Comparison of ENCODE assay signal across 23 mouse cellular contexts in genomic region chr14:33443780-33444179, GRCm38 (mm10). TPM values are rescaled to one million over a fixed set of nuclear protein-coding genes. Genes with fewer than 3 reads are reported as not detected.
DNase-seq lines count a peak whose midpoint lies in the region; ATAC-seq lines count a peak whose summit lies in the region.
"Had no signal": no experiment of that assay in that cellular context is flagged by ENCODE, and none has a peak within 500 bp of the region (broad histone marks: within the 10 kb centered on the region; RNA-seq: fewer than 3 reads in every experiment).

No protein-coding gene starts in this region.

- peak; percentile 25 for DNase-seq in CD4-positive helper T cell, adult 2 months (ENCODE audit: low read depth, low spot score)
- DNase-seq in ZHBTc4 (ENCODE audit: low read depth, low spot score): peak; percentile 9
- DNase-seq in splenic B cell, adult 2 months (ENCODE audit: low read depth, low spot score): peak; percentile 5
- DNase-seq in ovary, postnatal 36 days (ENCODE audit: low spot score): no peak
- no peak for DNase-seq in kidney, postnatal 25 days
- no peak for DNase-seq in gastrocnemius, postnatal 10 days
- DNase-seq: adrenal gland, postnatal 14 days; B cell, adult 2 months; cerebellum, adult 18-20 months; cerebellum, adult 9-11 months; cerebellum, postnatal 36 days; gastrocnemius, adult 2 months; gastrocnemius, postnatal 36 days; heart, adult 11 months; heart, postnatal 36 days had no signal

- no peaks in the 10 kb centered on the region for H3K9me3 ChIP-seq in intestine, embryonic 16.5 days (ENCODE audit: control insufficient read depth, low read length)
- H3K9me3 ChIP-seq in forebrain, embryonic 12.5 days: no peaks in the 10 kb centered on the region
- H3K9me3 ChIP-seq: embryonic facial prominence, embryonic 13.5 days; G1E; heart, embryonic 13.5 days; hindbrain, embryonic 12.5 days had no signal

- H3K4me2 ChIP-seq in intestine, embryonic 16.5 days (ENCODE audit: low read depth, low read length): no peak overlapping the region
- H3K4me2 ChIP-seq in forebrain, embryonic 12.5 days: no peak overlapping the region
- H3K4me2 ChIP-seq: embryonic facial prominence, embryonic 13.5 days; heart, embryonic 13.5 days; hindbrain, embryonic 12.5 days had no signal

- peak; percentile 45 for ATAC-seq in intestine, embryonic 16.5 days
- no peak for ATAC-seq in forebrain, embryonic 12.5 days (ENCODE audit: low FRiP score)
- ATAC-seq: forebrain, embryonic 14.5 days; hindbrain, embryonic 16.5 days had no signal

- H3K27ac ChIP-seq in intestine, embryonic 16.5 days (ENCODE audit: low read length): no peak overlapping the region
- H3K27ac ChIP-seq in forebrain, embryonic 12.5 days: no peak overlapping the region
- H3K27ac ChIP-seq: embryonic facial prominence, embryonic 13.5 days; gastrocnemius, adult 2 months; heart, embryonic 13.5 days; hindbrain, embryonic 12.5 days had no signal

- WGBS in intestine, embryonic 16.5 days: 63% methylated on average over 2 of the region's 2 CpGs
- WGBS in forebrain, embryonic 12.5 days: 86% methylated on average over 2 of the region's 2 CpGs

- H3K4me1 ChIP-seq in intestine, embryonic 16.5 days (ENCODE audit: control insufficient read depth, insufficient read depth, low read length): peaks cover 11% of the 10 kb centered on the region; the same call in 1 of the 2 replicates
- H3K4me1 ChIP-seq in forebrain, embryonic 12.5 days: peaks cover 9% of the 10 kb centered on the region

- no peak overlapping the region for H3K4me3 ChIP-seq in intestine, embryonic 16.5 days (ENCODE audit: low read length)
- H3K4me3 ChIP-seq in forebrain, embryonic 12.5 days (replicated peaks): no peak overlapping the region
- H3K4me3 ChIP-seq: embryonic facial prominence, embryonic 13.5 days; gastrocnemius, adult 2 months; heart, embryonic 13.5 days; hindbrain, embryonic 12.5 days had no signal

- no peaks in the 10 kb centered on the region for H3K36me3 ChIP-seq in intestine, embryonic 16.5 days (ENCODE audit: control insufficient read depth, insufficient read depth, low read length)
- no peaks in the 10 kb centered on the region for H3K36me3 ChIP-seq in splenic B cell, adult 2 months (ENCODE audit: control insufficient read depth, insufficient read depth, low read length, poor library complexity, severe bottlenecking)
- no peaks in the 10 kb centered on the region for H3K36me3 ChIP-seq in forebrain, embryonic 12.5 days (replicated peaks)
- H3K36me3 ChIP-seq: embryonic facial prominence, embryonic 13.5 days; heart, embryonic 13.5 days; hindbrain, embryonic 12.5 days had no signal

- no peak overlapping the region for H3K9ac ChIP-seq in intestine, embryonic 16.5 days (ENCODE audit: low read depth, low read length)
- no peak overlapping the region for H3K9ac ChIP-seq in forebrain, embryonic 12.5 days
- H3K9ac ChIP-seq: embryonic facial prominence, embryonic 13.5 days; heart, embryonic 13.5 days; hindbrain, embryonic 12.5 days had no signal

- no peaks in the 10 kb centered on the region for H3K27me3 ChIP-seq in intestine, embryonic 16.5 days (replicated peaks; ENCODE audit: control insufficient read depth, insufficient read depth, low read length)
- H3K27me3 ChIP-seq in splenic B cell, adult 2 months (ENCODE audit: control insufficient read depth, insufficient read depth, low read length, poor library complexity, severe bottlenecking): no peaks in the 10 kb centered on the region
- peaks cover 7% of the 10 kb centered on the region for H3K27me3 ChIP-seq in forebrain, embryonic 12.5 days

RNA-seq across cellular contexts. Expression of gene Mapk8, which starts 3.2 kb away (rescaled TPM):
- 10.2 and 10.3 TPM in 2 replicates for polyA plus RNA-seq in intestine, embryonic 16.5 days (2015; fragmentation: Nextera tagmentation; extraction: Ambion mirVana)
- total RNA-seq in gastrocnemius, postnatal 10 days (2021): 10 to 100 TPM; 30.9 to 35.2 TPM
- polyA plus RNA-seq in forebrain, embryonic 12.5 days (2016; fragmentation: Nextera tagmentation; extraction: Ambion mirVana): 28.3 and 29.0 TPM in 2 replicates

RNA-seq across cellular contexts. Expression of gene Frmpd2, which starts 27.7 kb away (rescaled TPM):
- not detected in 2 replicates for polyA plus RNA-seq in intestine, embryonic 16.5 days (2015; fragmentation: Nextera tagmentation; extraction: Ambion mirVana)
- total RNA-seq in gastrocnemius, postnatal 10 days (2021): under 1 TPM in 1 of 2 experiments, not detected in 1; 0.23 TPM
- polyA plus RNA-seq in forebrain, embryonic 12.5 days (2016; fragmentation: Nextera tagmentation; extraction: Ambion mirVana): 0.18 TPM in 1 of 2 replicates, not detected in the other
- total RNA-seq: adrenal gland, postnatal 14 days; gastrocnemius, adult 2 months; gastrocnemius, postnatal 36 days; heart, postnatal 36 days had no signal
- polyA plus RNA-seq: embryonic facial prominence, embryonic 13.5 days; G1E; heart, embryonic 13.5 days had no signal

Comparison
In these comparisons a context has a peak if more than half of its experiments do, and no peak if none do; other contexts are left out.
1. DNase-seq: peak in CD4-positive helper T cell, adult 2 months (single experiment), ZHBTc4 (single experiment) and splenic B cell, adult 2 months (single experiment); none in ovary, postnatal 36 days (single experiment), kidney, postnatal 25 days (0 of 2) and gastrocnemius, postnatal 10 days (single experiment).